Comparison of ENCODE assay signal across 8 mouse cellular contexts in genomic region chrX:36989752-36990404, GRCm38 (mm10). TPM values are rescaled to one million over a fixed set of nuclear protein-coding genes. Genes with fewer than 3 reads are reported as not detected.
DNase-seq lines count a peak whose midpoint lies in the region; ATAC-seq and TF ChIP-seq lines count a peak whose summit lies in the region.

No protein-coding gene starts in this region.

- TF ChIP-seq CTCF in heart, adult 2 months (IDR thresholded peaks at IDR 0.05): no peak

- no peak overlapping the region for H3ac ChIP-seq in myocyte (ENCODE audit: control insufficient read depth, insufficient read length)

- H3K79me2 ChIP-seq in heart, adult 2 months (replicated peaks; ENCODE audit: control insufficient read depth, insufficient read depth, low read length): no peaks in the 10 kb centered on the region
- no peaks in the 10 kb centered on the region for H3K79me2 ChIP-seq in myocyte (ENCODE audit: control insufficient read depth, insufficient read depth)

- TF ChIP-seq POLR2A in heart, adult 2 months (IDR thresholded peaks at IDR 0.05; ENCODE audit: insufficient read depth, low read depth, low read length): no peak
- TF ChIP-seq POLR2A in myocyte (IDR thresholded peaks at IDR 0.05; ENCODE audit: insufficient read length, low read depth): no peak

- peak in 1 of 2 experiments; percentile 33 for DNase-seq in heart, adult 2 months
- no peak for DNase-seq in heart, postnatal 14 days
- peak; percentile 16 to 49 for DNase-seq in thymus, adult 18-20 months
- DNase-seq in thymus, postnatal 0 days (ENCODE audit: low spot score): no peak
- DNase-seq in gastrocnemius, adult 8-10 months (ENCODE audit: low spot score in 2 of 2): no peak
- DNase-seq in retina, postnatal 1 day: no peak

- H3K4me1 ChIP-seq in heart, adult 2 months (ENCODE audit: control insufficient read depth, insufficient read depth, low read length): no peaks in the 10 kb centered on the region; the same call in 1 of the 2 replicates

- 20% methylated on average over 11 of the region's 11 CpGs for WGBS in heart, adult 2 months

- TF ChIP-seq EP300 in heart, adult 2 months (IDR thresholded peaks at IDR 0.05; ENCODE audit: insufficient read depth, low read depth, low read length): no peak

- intact Hi-C loops in heart, adult 2 months (cut with DNase I): loop anchor here (5.0 kb wide), 1 partner anchor 53 kb away; no protein-coding TSS in a partner anchor
- intact Hi-C loops in heart, postnatal 14 days (cut with DNase I): loop anchor here (2.0 to 5.0 kb wide), 2 partner anchors 19 to 58 kb away; no protein-coding TSS in a partner anchor

- ATAC-seq in inflammation-experienced regulatory T-cells, adult 6 months: peak; percentile 12

- peak overlapping the region; percentile 26; the same call in 1 of the 2 replicates for H3K9ac ChIP-seq in heart, adult 2 months (ENCODE audit: low read depth, low read length)

- no peak overlapping the region for H3K4me3 ChIP-seq in heart, adult 2 months
- H3K4me3 ChIP-seq in myocyte: peak overlapping the region; percentile 31

- no peaks in the 10 kb centered on the region for H3K27me3 ChIP-seq in heart, adult 2 months (ENCODE audit: control insufficient read depth, insufficient read depth, low read length)
- no peaks in the 10 kb centered on the region for H3K27me3 ChIP-seq in myocyte (ENCODE audit: control insufficient read depth, insufficient read depth, insufficient read length)

- H3K27ac ChIP-seq in heart, adult 2 months: no peak overlapping the region

- no peaks in the 10 kb centered on the region for H3K36me3 ChIP-seq in heart, adult 2 months (ENCODE audit: control insufficient read depth, insufficient read depth, low read length)
- H3K36me3 ChIP-seq in myocyte (ENCODE audit: control insufficient read depth, insufficient read depth): no peaks in the 10 kb centered on the region

- peak overlapping the region; percentile 48 for H3K4me2 ChIP-seq in myocyte (ENCODE audit: low read depth)

TF ChIP-seq in myocyte, 11 proteins besides CTCF, POLR2A, EP300 and RAD21:
- TF ChIP-seq USF1 (IDR thresholded peaks at IDR 0.05; ENCODE audit: low read depth): no peak
- no peak for TF ChIP-seq SRF (IDR thresholded peaks at IDR 0.05; ENCODE audit: control insufficient read depth, insufficient read length, low read depth)
- TF ChIP-seq REST (IDR thresholded peaks at IDR 0.05; ENCODE audit: insufficient read depth, insufficient read length): no peak
- no peak for TF ChIP-seq CEBPB (IDR thresholded peaks at IDR 0.05; ENCODE audit: insufficient read depth, poor library complexity, severe bottlenecking)
- TF ChIP-seq MYOG (IDR thresholded peaks at IDR 0.05; ENCODE audit: control insufficient read depth in 1 of 3, insufficient read depth in 1 of 3, insufficient read length in 2 of 3, low read depth in 2 of 3): no peak
- TF ChIP-seq TCF3 (IDR thresholded peaks at IDR 0.05; ENCODE audit: insufficient read length, low read depth): no peak
- TF ChIP-seq MAX (IDR thresholded peaks at IDR 0.05; ENCODE audit: low read depth): no peak
- TF ChIP-seq E2F4 (IDR thresholded peaks at IDR 0.05; ENCODE audit: insufficient read depth): no peak
- no peak for TF ChIP-seq TCF12 (IDR thresholded peaks at IDR 0.05; ENCODE audit: insufficient read depth, poor library complexity, severe bottlenecking)
- TF ChIP-seq POLR2AphosphoS2 (IDR thresholded peaks at IDR 0.05; ENCODE audit: insufficient read length, low read depth): no peak

RNA-seq across cellular contexts. Expression of gene Sept6, which starts 1.7 kb away (rescaled TPM):
- 1 to 10 TPM; 5.5 to 6.9 TPM for total RNA-seq in heart, adult 2 months (2021)
- polyA plus RNA-seq in heart, adult 2 months (2012; rRNA removed): 3.8 and 4.0 TPM in 2 replicates
- 10 to 100 TPM in 1 of 2 experiments, 1 to 10 TPM in 1; 7.8 to 11.4 TPM for total RNA-seq in heart, postnatal 14 days (2021)
- polyA plus RNA-seq in thymus, postnatal 0 days (2015; fragmentation: Nextera tagmentation; extraction: Ambion mirVana): 96.3 and 112 TPM in 2 replicates
- polyA plus RNA-seq in inflammation-experienced regulatory T-cells, adult 6 months (2017; shearing (Covaris generic)): 100 to 1,000 TPM; 122 to 151 (median 141) TPM
- 8.3 TPM for polyA plus RNA-seq in myocyte (2012; fragmentation: generic; extraction: Trizol)
- 1 to 10 TPM in 2 of 4 experiments, under 1 TPM in 2; 0.53 to 2.0 (median 0.86) TPM for total RNA-seq in gastrocnemius, adult 8-10 months (2022)

RNA-seq across cellular contexts. Expression of gene Sowahd, which starts 58.8 kb away (rescaled TPM):
- total RNA-seq in heart, adult 2 months (2021): not detected
- polyA plus RNA-seq in heart, adult 2 months (2012; rRNA removed): not detected in 2 replicates
- total RNA-seq in heart, postnatal 14 days (2021): not detected
- 0.59 and 1.0 TPM in 2 replicates for polyA plus RNA-seq in thymus, postnatal 0 days (2015; fragmentation: Nextera tagmentation; extraction: Ambion mirVana)
- polyA plus RNA-seq in inflammation-experienced regulatory T-cells, adult 6 months (2017; shearing (Covaris generic)): not detected
- polyA plus RNA-seq in myocyte (2012; fragmentation: generic; extraction: Trizol): not detected
- total RNA-seq in gastrocnemius, adult 8-10 months (2022): not detected

Comparison
In these comparisons a context has a peak if more than half of its experiments do, and no peak if none do; other contexts are left out.
1. DNase-seq: peak in thymus, adult 18-20 months (2 of 2); none in heart, postnatal 14 days (0 of 2), thymus, postnatal 0 days (single experiment), gastrocnemius, adult 8-10 months (0 of 2) and retina, postnatal 1 day (single experiment).
2. RNA of gene Sept6, which starts 1.7 kb away (polyA plus RNA-seq): 122 to 151 TPM in inflammation-experienced regulatory T-cells, adult 6 months and 96.3 to 112 TPM in thymus, postnatal 0 days; 8.3 TPM in myocyte (single experiment) and 3.8 to 4.0 TPM in heart, adult 2 months; every median in the first group is over 10 times any median in the second.